Mouse (Mus musculus): ENCODE measurements at regions not wholly inside any gene's neighbourhood (a gene's known extent, or its start where the extent isn't known, plus 50 kb on each side); places are given as distances from the start of the nearest gene placed in this dataset.

DNA sequence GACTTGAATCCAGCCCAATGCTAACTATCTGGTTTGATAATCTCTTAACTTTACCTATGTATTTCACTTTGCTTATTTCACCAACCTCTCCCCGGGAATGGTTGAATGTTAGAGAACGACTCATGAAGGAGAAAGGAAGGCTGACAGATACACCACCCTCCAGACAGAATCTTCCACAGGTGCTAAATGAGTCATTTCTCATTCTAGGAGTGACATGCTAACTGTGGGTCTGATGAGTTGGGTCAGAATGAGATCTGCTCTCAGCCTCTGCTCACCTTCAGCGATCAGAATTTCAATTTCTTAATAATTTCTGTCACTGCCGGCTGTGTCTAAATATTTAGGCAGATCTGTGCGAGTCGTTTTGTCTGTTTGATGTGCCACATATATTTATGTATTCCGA is 52.4 kb upstream of the Man1a2 start:
- no peak overlapping the region for H3K27ac ChIP-seq (ENCODE audit: low read depth)
- H3K9me3 ChIP-seq (ENCODE audit: low read length): no peaks in the 10 kb centered on the region
- H3K36me3 ChIP-seq (replicated peaks; ENCODE audit: insufficient read depth, low read length): no peaks in the 10 kb centered on the region
- H3K27me3 ChIP-seq (ENCODE audit: insufficient read depth, low read length): no peaks in the 10 kb centered on the region
- H3K9ac ChIP-seq (replicated peaks): no peak overlapping the region
- no peak overlapping the region for H3K4me2 ChIP-seq (ENCODE audit: low read depth, low read length)
- TF ChIP-seq CTCF (IDR thresholded peaks at IDR 0.05; ENCODE audit: low read depth): no peak
- TF ChIP-seq EP300 (IDR thresholded peaks at IDR 0.05; ENCODE audit: low read depth): no peak
- no peak overlapping the region for H3K4me3 ChIP-seq (ENCODE audit: low read depth, low read length)
- 82% methylated on average over 7 of the region's 7 CpGs for WGBS (ENCODE audit: insufficient replicate concordance)
- no peak for ATAC-seq
- H3K4me1 ChIP-seq (ENCODE audit: insufficient read depth): no peaks in the 10 kb centered on the region
- DNase-seq: no peak

DNA sequence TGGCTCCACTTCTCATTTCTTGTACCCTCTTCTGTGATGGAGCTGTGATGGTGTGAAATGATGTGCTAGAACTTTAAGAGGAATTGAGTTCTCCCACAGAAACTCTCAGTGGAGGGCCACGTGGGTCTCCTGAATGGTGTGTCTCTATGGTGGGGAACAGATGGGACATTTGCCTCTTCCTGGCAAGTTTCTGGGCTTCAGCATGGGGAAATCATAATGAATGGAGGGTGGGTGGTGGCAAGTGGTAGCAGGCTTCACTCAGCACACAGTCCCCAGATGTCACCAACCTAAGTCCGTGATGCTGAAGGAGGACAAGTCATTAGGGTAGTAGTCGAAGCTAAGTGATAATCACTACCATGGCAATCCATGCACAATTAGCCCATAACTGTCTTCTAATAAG is 51.2 kb upstream of the Man1a2 start:
- H3K4me1 ChIP-seq (ENCODE audit: insufficient read depth): no peaks in the 10 kb centered on the region
- ATAC-seq (no peak), DNase-seq (no peak)
- no peaks in the 10 kb centered on the region for H3K36me3 ChIP-seq (replicated peaks; ENCODE audit: insufficient read depth, low read length)
- H3K4me3 ChIP-seq (ENCODE audit: low read depth, low read length): no peak overlapping the region
- no peak overlapping the region for H3K9ac ChIP-seq (replicated peaks)
- 64% methylated on average over 3 of the region's 3 CpGs for WGBS (ENCODE audit: insufficient replicate concordance)
- H3K4me2 ChIP-seq (ENCODE audit: low read depth, low read length): no peak overlapping the region
- no peaks in the 10 kb centered on the region for H3K9me3 ChIP-seq (ENCODE audit: low read length)
- no peaks in the 10 kb centered on the region for H3K27me3 ChIP-seq (ENCODE audit: insufficient read depth, low read length)
- no peak overlapping the region for H3K27ac ChIP-seq (ENCODE audit: low read depth)
- TF ChIP-seq CTCF (IDR thresholded peaks at IDR 0.05; ENCODE audit: low read depth) (no peak), EP300 (IDR thresholded peaks at IDR 0.05; ENCODE audit: low read depth) (no peak)

Data from liver, postnatal 0 days (tissue).